Mouse (Mus musculus): ENCODE measurements around the gene Nemf. TPM values are rescaled to one million over a fixed set of nuclear protein-coding genes. Genes with fewer than 3 reads are reported as not detected.
"Not testable (repeated sequence)": the region's sequence is repeated elsewhere in the genome, so short reads cannot be mapped to it uniquely, and the experiment has no call there.

Gene Nemf
- total RNA-seq, 2 experiments from 2014 or later = 64.0 to 73.7 TPM

- ATAC-seq (replicated peaks; ENCODE audit: low FRiP score, poor library complexity, severe bottlenecking) = no peak
These were observed 17.1 kb upstream of the Nemf start for GRCm38 (mm10) chr12:69373850-69374766.

GRCm38 (mm10) chr12:69372731-69373331 is 15.9 kb upstream of the Nemf start:
- ATAC-seq (replicated peaks; ENCODE audit: low FRiP score, poor library complexity, severe bottlenecking) = peak; percentile 40

- ATAC-seq (replicated peaks; ENCODE audit: low FRiP score, poor library complexity, severe bottlenecking) = peak; percentile 87
These were observed 15.1 kb upstream of the Nemf start, which contains the start of the genes Arf6 and Gm9887 for GRCm38 (mm10) chr12:69371854-69372671. Gene Arf6 (plus strand): TSS chr12:69372150. Gene Gm9887 (minus strand): TSS chr12:69372458.

GRCm38 (mm10) chr12:69371421-69371853 is 14.5 kb upstream of the Nemf start:
- ATAC-seq (replicated peaks; ENCODE audit: low FRiP score, poor library complexity, severe bottlenecking) = peak; percentile 75

- no peak for ATAC-seq (replicated peaks; ENCODE audit: low FRiP score, poor library complexity, severe bottlenecking)
These were observed 14.0 kb upstream of the Nemf start for GRCm38 (mm10) chr12:69370936-69371335.

- ATAC-seq (replicated peaks; ENCODE audit: low FRiP score, poor library complexity, severe bottlenecking) = no peak
These were observed 10.6 kb upstream of the Nemf start for GRCm38 (mm10) chr12:69367557-69367956.

GRCm38 (mm10) chr12:69366424-69366823 is 9.5 kb upstream of the Nemf start:
- ATAC-seq (replicated peaks; ENCODE audit: low FRiP score, poor library complexity, severe bottlenecking) = no peak

- no peak for ATAC-seq (replicated peaks; ENCODE audit: low FRiP score, poor library complexity, severe bottlenecking)
These were observed 8.8 kb upstream of the Nemf start for GRCm38 (mm10) chr12:69365757-69366156.

- ATAC-seq (replicated peaks; ENCODE audit: low FRiP score, poor library complexity, severe bottlenecking) = peak; percentile 78
These were observed 7.2 kb upstream of the Nemf start for GRCm38 (mm10) chr12:69363899-69364762.

GRCm38 (mm10) chr12:69363110-69363509 is 6.1 kb upstream of the Nemf start:
- ATAC-seq (replicated peaks; ENCODE audit: low FRiP score, poor library complexity, severe bottlenecking) = not testable (repeated sequence)

GRCm38 (mm10) chr12:69362388-69362787 is 5.4 kb upstream of the Nemf start:
- no peak for ATAC-seq (replicated peaks; ENCODE audit: low FRiP score, poor library complexity, severe bottlenecking)

- no peak for ATAC-seq (replicated peaks; ENCODE audit: low FRiP score, poor library complexity, severe bottlenecking)
These were observed 5.0 kb upstream of the Nemf start for GRCm38 (mm10) chr12:69361919-69362318.

- peak; percentile 84 for ATAC-seq (replicated peaks; ENCODE audit: low FRiP score, poor library complexity, severe bottlenecking)
These were observed 4.3 kb upstream of the Nemf start for GRCm38 (mm10) chr12:69360997-69361899.

- ATAC-seq (replicated peaks; ENCODE audit: low FRiP score, poor library complexity, severe bottlenecking) = no peak
These were observed 3.7 kb upstream of the Nemf start for GRCm38 (mm10) chr12:69360655-69360996.

GRCm38 (mm10) chr12:69357300-69357646 is 308 bp upstream of the Nemf start:
- ATAC-seq (replicated peaks; ENCODE audit: low FRiP score, poor library complexity, severe bottlenecking) = peak; percentile 28

- ATAC-seq (replicated peaks; ENCODE audit: low FRiP score, poor library complexity, severe bottlenecking) = no peak
These were observed 5.3 kb downstream of the Nemf start for GRCm38 (mm10) chr12:69351685-69352084.

- ATAC-seq (replicated peaks; ENCODE audit: low FRiP score, poor library complexity, severe bottlenecking) = no peak
These were observed 7.0 kb downstream of the Nemf start for GRCm38 (mm10) chr12:69349928-69350327.

GRCm38 (mm10) chr12:69333547-69333946 is 23.4 kb downstream of the Nemf start:
- peak; percentile 90 for ATAC-seq (replicated peaks; ENCODE audit: low FRiP score, poor library complexity, severe bottlenecking)
